Mouse (Mus musculus): ENCODE measurements around the gene Phrf1.

DNA sequence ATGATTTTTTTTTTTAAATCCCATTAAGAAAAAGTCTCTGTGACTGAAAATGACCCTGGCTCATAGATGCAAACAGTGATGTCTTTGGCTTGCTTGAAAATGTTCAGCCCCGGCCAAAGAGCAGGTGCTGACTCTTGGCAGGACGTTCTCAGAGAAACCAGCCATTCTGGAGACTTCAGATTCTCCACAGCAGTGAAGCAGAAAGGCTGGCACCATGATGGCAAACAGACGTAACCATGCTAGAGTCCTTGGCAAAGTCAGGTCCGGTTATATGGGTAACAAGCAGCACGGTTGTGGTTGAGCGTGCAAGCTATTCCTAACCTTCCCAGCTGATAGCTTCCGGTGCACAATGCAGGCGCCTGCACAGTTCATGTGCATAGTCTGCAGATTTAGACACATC, 70.6 kb downstream of the Phrf1 start:
- TF ChIP-seq CTCF (IDR thresholded peaks at IDR 0.05; ENCODE audit: insufficient read depth, low read depth, low read length) = no peak
- TF ChIP-seq POLR2A (IDR thresholded peaks at IDR 0.05; ENCODE audit: insufficient read depth, low read depth, low read length) = no peak
